Mouse (Mus musculus) hindbrain, embryonic 16.5 days (tissue): ENCODE data around the gene Eif1. TPM values are rescaled to one million over a fixed set of nuclear protein-coding genes. Genes with fewer than 3 reads are reported as not detected.

Experiments
- ATAC-seq: fragments of 200-750 bp; cut with Nextera tagmentation; 2 replicates; pipeline ENCODE4 v1.8.0; 2017; ENCODE audit warnings: moderate TSS enrichment, moderate library complexity
- H3K27ac ChIP-seq: fragments of 300-500 bp; sonication (generic); 2 replicates; pipeline ENCODE4 v1.5.1; 2014; ENCODE audit warnings: low read depth, mild to moderate bottlenecking, control low read depth, low read length, moderate library complexity
- H3K27me3 ChIP-seq: fragments of 300-500 bp; sonication (generic); replicated peaks from 2 replicates; pipeline ENCODE4 v1.6.1; 2014; ENCODE audit warnings: low read length; ENCODE audit not compliant: control insufficient read depth, insufficient read depth
- H3K36me3 ChIP-seq: fragments of 300-500 bp; sonication (generic); 2 replicates; pipeline ENCODE4 v1.6.1; 2014; ENCODE audit warnings: mild to moderate bottlenecking, low read length, moderate library complexity, mixed read lengths; ENCODE audit not compliant: control insufficient read depth, insufficient read depth
- H3K4me1 ChIP-seq: fragments of 300-500 bp; sonication (generic); 2 replicates; pipeline ENCODE4 v1.6.1; 2014; ENCODE audit warnings: low read depth, low read length; ENCODE audit not compliant: control insufficient read depth, insufficient read depth
- H3K4me2 ChIP-seq: fragments of 300-500 bp; sonication (generic); 2 replicates; pipeline ENCODE4 v1.6.1; 2014; ENCODE audit warnings: mild to moderate bottlenecking, low read length, control low read depth, moderate library complexity
- H3K4me3 ChIP-seq: fragments of 300-500 bp; sonication (generic); 2 replicates; pipeline ENCODE4 v1.5.1; 2014; ENCODE audit warnings: mild to moderate bottlenecking, low read length, control low read depth, moderate library complexity
- H3K9ac ChIP-seq: fragments of 300-500 bp; sonication (generic); 2 replicates; pipeline ENCODE4 v1.6.1; 2014; ENCODE audit warnings: low read depth, mild to moderate bottlenecking, control low read depth, low read length, moderate library complexity
- H3K9me3 ChIP-seq: fragments of 300-500 bp; sonication (generic); 2 replicates; pipeline ENCODE4 v1.6.1; 2014; ENCODE audit warnings: mild to moderate bottlenecking, low read length, moderate library complexity; ENCODE audit not compliant: control insufficient read depth
- WGBS: fragments of 180-500 bp; shearing (Covaris S2); extraction: QIAGEN DNeasy Blood & Tissue Kit; methylation state at CpG from one replicate; pipeline ENCODE4 v1.1.7; 2014; 5-methylcytosine and 5-hydroxymethylcytosine counted together
- polyA plus RNA-seq: library from polyadenylated mRNA; unstranded; fragments of >200 nt; fragmentation: Nextera tagmentation; extraction: Ambion mirVana; gene quantifications from 2 replicates; pipeline ENCODE4 v1.2.1, GENCODE M21; 2015

The Eif1 gene
- polyA plus RNA-seq, 1 experiment from 2014 or later: 1,248 TPM

GRCm38 (mm10) chr11:100284988-100285387 is 34.7 kb upstream of the Eif1 start:
- no peak for ATAC-seq
- 91% methylated on average over 4 of the region's 4 CpGs for WGBS

DNA sequence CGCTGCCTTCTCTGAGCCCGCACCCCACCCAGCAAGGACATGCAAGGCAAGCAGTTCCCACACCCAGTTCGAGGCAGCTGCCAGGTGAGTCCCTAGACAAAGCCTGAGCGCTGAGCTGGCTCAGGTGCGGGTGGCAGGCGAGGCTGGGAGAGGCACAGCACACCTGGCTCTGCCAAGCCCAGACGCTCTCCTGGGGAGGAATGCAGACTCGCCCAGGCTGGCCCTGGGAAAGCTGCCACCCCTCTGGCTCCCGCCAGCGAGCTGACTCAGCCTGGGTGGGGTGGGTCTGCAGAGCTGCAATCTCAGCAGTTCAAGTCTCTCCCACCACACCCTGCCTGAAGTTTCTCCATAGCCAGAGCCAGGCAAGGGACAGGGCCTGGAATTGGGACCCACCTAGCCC is 32.7 kb upstream of the Eif1 start:
- H3K4me1 ChIP-seq: no peaks in the 10 kb centered on the region
- no peak overlapping the region for H3K4me2 ChIP-seq
- no peak overlapping the region for H3K4me3 ChIP-seq
- no peaks in the 10 kb centered on the region for H3K27me3 ChIP-seq
- H3K9ac ChIP-seq: 0 out of 2 replicates have a peak overlapping the region, but pooled peaks have one; percentile 43
- no peaks in the 10 kb centered on the region for H3K36me3 ChIP-seq
- H3K27ac ChIP-seq: no peak overlapping the region
- WGBS: 30% methylated on average over 10 of the region's 10 CpGs
- no peak for ATAC-seq
- H3K9me3 ChIP-seq: no peaks in the 10 kb centered on the region

More at GRCm38 (mm10) chr11:100284988-100285387, 34.7 kb upstream of the Eif1 start:
- no peak overlapping the region for H3K9ac ChIP-seq
- no peaks in the 10 kb centered on the region for H3K27me3 ChIP-seq
- H3K27ac ChIP-seq: no peak overlapping the region
- H3K4me2 ChIP-seq: no peak overlapping the region
- H3K4me1 ChIP-seq: no peaks in the 10 kb centered on the region
- no peak overlapping the region for H3K4me3 ChIP-seq
- H3K9me3 ChIP-seq: no peaks in the 10 kb centered on the region
- H3K36me3 ChIP-seq: no peaks in the 10 kb centered on the region

- Histone ChIP-seq H3K27ac (no peak overlapping the region), H3K9me3 (no peaks in the 10 kb centered on the region), H3K4me2 (no peak overlapping the region), H3K9ac (no peak overlapping the region), H3K27me3 (no peaks in the 10 kb centered on the region), H3K4me3 (no peak overlapping the region), H3K4me1 (no peaks in the 10 kb centered on the region), H3K36me3 (no peaks in the 10 kb centered on the region)
- ATAC-seq: no peak
- 67% methylated on average over 6 of the region's 6 CpGs for WGBS
Measured at GRCm38 (mm10) chr11:100288942-100289341, 30.7 kb upstream of the Eif1 start.

- no peak overlapping the region for H3K4me2 ChIP-seq
- H3K27me3 ChIP-seq: no peaks in the 10 kb centered on the region
- no peak overlapping the region for H3K27ac ChIP-seq
- H3K4me1 ChIP-seq: peaks cover 2% of the 10 kb centered on the region; the same call in 1 of the 2 replicates
- H3K36me3 ChIP-seq: no peaks in the 10 kb centered on the region
- WGBS: 41% methylated on average over 5 of the region's 5 CpGs
- no peaks in the 10 kb centered on the region for H3K9me3 ChIP-seq
- ATAC-seq: no peak
- no peak overlapping the region for H3K9ac ChIP-seq
- H3K4me3 ChIP-seq: no peak overlapping the region
Measured at GRCm38 (mm10) chr11:100290235-100290634, 29.4 kb upstream of the Eif1 start.

GRCm38 (mm10) chr11:100292884-100293283 is 26.8 kb upstream of the Eif1 start:
- no peak for ATAC-seq
- no peaks in the 10 kb centered on the region for H3K9me3 ChIP-seq

GRCm38 (mm10) chr11:100295308-100295707 is 24.4 kb upstream of the Eif1 start:
- peak; percentile 53 for ATAC-seq
- Histone ChIP-seq H3K9me3 (no peaks in the 10 kb centered on the region), H3K27me3 (no peaks in the 10 kb centered on the region), H3K4me2 (peak overlapping the region; percentile 27), H3K4me3 (no peak overlapping the region), H3K36me3 (no peaks in the 10 kb centered on the region), H3K4me1 (peaks cover 2% of the 10 kb centered on the region; the same call in 1 of the 2 replicates), H3K9ac (0 out of 2 replicates have a peak overlapping the region, but pooled peaks have one; percentile 42), H3K27ac (no peak overlapping the region)
- 5% methylated on average over 10 of the region's 10 CpGs for WGBS

More at GRCm38 (mm10) chr11:100292884-100293283, 26.8 kb upstream of the Eif1 start:
- Histone ChIP-seq H3K4me1 (peaks cover 2% of the 10 kb centered on the region; the same call in 1 of the 2 replicates), H3K27ac (no peak overlapping the region), H3K4me3 (no peak overlapping the region), H3K4me2 (no peak overlapping the region), H3K9ac (no peak overlapping the region), H3K27me3 (no peaks in the 10 kb centered on the region), H3K36me3 (no peaks in the 10 kb centered on the region)
- 42% methylated on average over 6 of the region's 6 CpGs for WGBS

DNA sequence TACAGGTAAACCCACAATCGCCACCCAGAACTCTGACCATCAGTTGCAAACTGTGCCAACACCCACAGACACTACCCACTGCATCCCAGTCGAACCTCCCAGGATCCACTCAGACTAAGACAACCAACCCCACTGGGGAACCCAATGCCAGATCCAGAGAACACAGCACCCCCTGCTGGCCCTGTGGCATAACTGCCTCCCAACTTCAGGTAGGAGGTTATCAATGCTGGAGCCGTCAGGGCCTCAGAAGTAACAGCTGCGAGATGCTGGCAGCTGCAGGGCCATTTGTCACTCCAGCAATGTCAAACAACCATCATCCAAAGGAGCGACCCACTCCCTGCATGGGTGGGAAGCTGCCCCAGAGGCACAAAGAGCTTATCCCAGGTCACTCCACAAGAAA is 21.9 kb upstream of the Eif1 start:
- ATAC-seq: no peak
- Histone ChIP-seq H3K4me1 (peaks cover 2% of the 10 kb centered on the region; the same call in 1 of the 2 replicates), H3K9ac (no peak overlapping the region), H3K36me3 (no peaks in the 10 kb centered on the region), H3K4me2 (peak overlapping the region; percentile 53), H3K4me3 (no peak overlapping the region; the same call in 1 of the 2 replicates), H3K27me3 (no peaks in the 10 kb centered on the region), H3K9me3 (no peaks in the 10 kb centered on the region), H3K27ac (no peak overlapping the region)
- WGBS: 37% methylated on average over 5 of the region's 5 CpGs

DNA sequence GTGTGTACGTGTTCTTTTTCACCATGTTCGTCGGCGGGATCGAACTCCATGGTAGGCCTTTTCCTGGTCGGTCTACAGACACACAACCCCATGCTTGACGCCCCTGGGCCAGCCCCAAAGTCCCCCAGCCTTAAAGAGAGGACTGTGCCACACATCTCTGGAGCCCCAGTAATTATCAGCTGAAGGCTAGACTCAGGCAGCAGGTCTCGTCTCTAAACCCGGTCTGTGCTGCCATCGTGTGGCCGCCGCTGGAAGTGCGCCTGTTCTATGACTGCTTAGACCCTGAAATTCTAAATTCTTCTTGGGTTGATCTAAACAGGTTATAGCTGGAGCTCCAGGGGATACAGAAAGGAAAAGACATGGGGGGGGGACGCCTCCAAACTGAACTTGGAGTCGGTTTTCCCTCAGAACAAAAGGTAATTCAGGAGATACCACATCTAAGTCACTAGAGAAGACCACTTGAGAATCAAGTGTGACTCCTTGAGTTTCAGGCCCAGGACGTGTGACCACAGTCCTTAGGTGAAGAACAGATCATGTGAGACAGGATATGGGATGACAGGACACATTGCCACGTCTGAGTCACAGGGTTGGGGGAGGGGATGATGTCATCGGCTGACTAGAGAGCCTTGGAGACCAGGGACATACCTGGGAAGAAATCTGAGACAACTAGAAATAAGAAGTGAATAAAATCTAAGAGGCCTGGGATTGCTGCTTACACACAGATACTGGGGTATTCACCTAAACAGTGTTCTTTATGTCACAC is 21.2 kb upstream of the Eif1 start:
- H3K4me2 ChIP-seq: peak overlapping the region; percentile 53
- H3K9ac ChIP-seq: peak overlapping the region; percentile 57
- H3K4me1 ChIP-seq: peaks cover 2% of the 10 kb centered on the region; the same call in 1 of the 2 replicates
- H3K27me3 ChIP-seq: no peaks in the 10 kb centered on the region
- H3K9me3 ChIP-seq: no peaks in the 10 kb centered on the region
- H3K27ac ChIP-seq: no peak overlapping the region
- H3K36me3 ChIP-seq: no peaks in the 10 kb centered on the region
- ATAC-seq: 0 out of 2 replicates have a peak, but pooled peaks have one; percentile 59
- peak overlapping the region; percentile 28 for H3K4me3 ChIP-seq
- WGBS: 20% methylated on average over 18 of the region's 18 CpGs

- 8% methylated on average over 5 of the region's 5 CpGs for WGBS
- H3K36me3 ChIP-seq: no peaks in the 10 kb centered on the region
- no peak overlapping the region for H3K27ac ChIP-seq
- H3K4me2 ChIP-seq: no peak overlapping the region
- no peak for ATAC-seq
- H3K4me1 ChIP-seq: peaks cover under 1% of the 10 kb centered on the region; the same call in 1 of the 2 replicates
- no peak overlapping the region for H3K9ac ChIP-seq
- H3K27me3 ChIP-seq: no peaks in the 10 kb centered on the region
- no peak overlapping the region for H3K4me3 ChIP-seq
- H3K9me3 ChIP-seq: no peaks in the 10 kb centered on the region
Measured at GRCm38 (mm10) chr11:100300293-100300692, 19.4 kb upstream of the Eif1 start.
